Mouse (Mus musculus) liver, embryonic 13.5 days (tissue): ENCODE measurements at regions not wholly inside any gene's neighbourhood (a gene's known extent, or its start where the extent isn't known, plus 50 kb on each side); places are given as distances from the start of the nearest gene placed in this dataset.

Experiments
- ATAC-seq: fragments of 200-750 bp; cut with Nextera tagmentation; 2 replicates; pipeline ENCODE4 v1.8.0; 2017; ENCODE audit warnings: low read depth, mild to moderate bottlenecking, moderate number of reproducible peaks, moderate library complexity
- DNase-seq: peaks from one replicate; pipeline ENCODE4 v3.0.0; 2022
- H3K27ac ChIP-seq: fragments of 300-500 bp; sonication (generic); 2 replicates; pipeline ENCODE4 v1.5.1; 2015; ENCODE audit warnings: moderate library complexity, mild to moderate bottlenecking, inconsistent platforms
- H3K27me3 ChIP-seq: fragments of 300-500 bp; sonication (generic); 2 replicates; pipeline ENCODE4 v1.6.1; 2015; ENCODE audit warnings: mild to moderate bottlenecking, inconsistent platforms
- H3K36me3 ChIP-seq: fragments of 300-500 bp; sonication (generic); 2 replicates; pipeline ENCODE4 v1.6.1; 2015; ENCODE audit warnings: mild to moderate bottlenecking, inconsistent platforms
- H3K4me1 ChIP-seq: fragments of 300-500 bp; sonication (generic); replicated peaks from 2 replicates; pipeline ENCODE4 v1.6.1; 2015; ENCODE audit warnings: inconsistent platforms
- H3K4me2 ChIP-seq: fragments of 300-500 bp; sonication (generic); 2 replicates; pipeline ENCODE4 v1.6.1; 2015; ENCODE audit warnings: inconsistent platforms, mild to moderate bottlenecking, moderate library complexity
- H3K4me3 ChIP-seq: fragments of 300-500 bp; sonication (generic); replicated peaks from 2 replicates; pipeline ENCODE4 v1.5.1; 2015; ENCODE audit warnings: mild to moderate bottlenecking, inconsistent platforms
- H3K9ac ChIP-seq: fragments of 300-500 bp; sonication (generic); 2 replicates; pipeline ENCODE4 v1.6.1; 2015; ENCODE audit warnings: mild to moderate bottlenecking, inconsistent platforms
- H3K9me3 ChIP-seq: fragments of 300-500 bp; sonication (generic); replicated peaks from 2 replicates; pipeline ENCODE4 v1.6.1; 2016; ENCODE audit warnings: inconsistent platforms
- WGBS: fragments of 180-500 bp; shearing (Covaris S2); methylation state at CpG from one replicate; pipeline ENCODE4 v1.1.7; 2015; ENCODE audit not compliant: insufficient replicate concordance; 5-methylcytosine and 5-hydroxymethylcytosine counted together

DNA sequence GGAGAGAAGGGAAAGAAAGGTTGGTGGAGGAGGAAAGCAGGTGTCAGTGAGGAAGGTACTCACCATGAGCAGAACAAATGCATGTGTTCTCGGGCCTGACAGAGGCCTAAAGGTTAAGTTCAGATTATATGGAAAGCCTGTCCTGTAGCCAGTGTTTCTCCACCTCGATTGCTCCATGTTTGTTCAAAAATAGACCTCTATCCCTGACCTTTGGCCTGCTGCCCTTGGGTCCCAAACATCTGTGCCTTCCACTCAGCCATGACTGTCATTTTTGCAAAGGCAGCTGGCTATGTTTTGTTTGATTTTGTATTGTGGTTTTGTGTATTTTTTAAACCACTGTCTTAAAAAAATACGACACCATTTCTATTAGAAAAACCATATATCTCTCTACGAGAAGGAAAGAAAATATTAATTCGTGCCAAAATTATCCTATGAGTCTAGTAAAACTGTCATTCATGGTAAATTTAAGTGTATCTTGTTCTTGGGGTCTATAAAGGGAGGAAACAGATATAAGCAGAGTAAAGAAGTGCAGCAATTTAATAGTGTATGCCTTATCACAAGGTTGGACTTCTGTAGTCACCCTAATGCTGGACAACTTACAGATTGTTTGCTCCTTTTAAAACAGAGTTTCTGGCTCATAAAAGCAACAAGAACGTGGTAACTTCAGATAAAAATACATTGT lies 96.1 kb upstream of the Vgll3 start:
- H3K27ac ChIP-seq, result no peak overlapping the region
- no peak for ATAC-seq
- 41% methylated on average over 6 of the region's 6 CpGs for WGBS

DNA sequence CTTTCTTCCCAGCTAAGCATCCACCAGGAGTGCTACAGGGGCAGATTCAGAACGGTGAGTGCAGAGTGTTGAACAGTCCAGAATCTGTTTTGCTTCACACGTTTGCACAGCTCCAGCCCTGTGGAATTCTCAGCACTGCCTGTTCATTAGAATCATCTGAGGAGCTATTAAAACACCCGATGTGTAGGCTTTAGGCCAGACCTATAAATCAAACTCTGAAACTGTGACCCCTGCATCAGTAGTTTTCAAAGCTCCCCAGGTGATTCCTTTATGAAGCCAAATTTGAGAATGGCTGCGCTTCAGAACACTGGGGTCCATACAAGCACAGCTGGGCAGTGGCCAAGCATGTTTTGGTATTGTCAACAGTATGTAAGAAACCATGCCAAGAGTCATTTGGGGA lies 94.1 kb upstream of the Vgll3 start:
- Histone ChIP-seq H3K36me3 (no peaks in the 10 kb centered on the region), H3K9ac (no peak overlapping the region), H3K4me3 (no peak overlapping the region), H3K4me1 (no peaks in the 10 kb centered on the region), H3K9me3 (no peaks in the 10 kb centered on the region), H3K27me3 (no peaks in the 10 kb centered on the region), H3K4me2 (no peak overlapping the region), H3K27ac (no peak overlapping the region)
- DNase-seq (no peak), ATAC-seq (no peak)
- WGBS, result 59% methylated on average over 4 of the region's 4 CpGs

More for the DNA sequence above, 96.1 kb upstream of the Vgll3 start:
- no peaks in the 10 kb centered on the region for H3K36me3 ChIP-seq
- no peak for DNase-seq
- H3K4me2 ChIP-seq, result no peak overlapping the region
- H3K9me3 ChIP-seq, result no peaks in the 10 kb centered on the region
- no peak overlapping the region for H3K4me3 ChIP-seq
- no peaks in the 10 kb centered on the region for H3K27me3 ChIP-seq
- H3K4me1 ChIP-seq, result no peaks in the 10 kb centered on the region
- no peak overlapping the region for H3K9ac ChIP-seq

DNA sequence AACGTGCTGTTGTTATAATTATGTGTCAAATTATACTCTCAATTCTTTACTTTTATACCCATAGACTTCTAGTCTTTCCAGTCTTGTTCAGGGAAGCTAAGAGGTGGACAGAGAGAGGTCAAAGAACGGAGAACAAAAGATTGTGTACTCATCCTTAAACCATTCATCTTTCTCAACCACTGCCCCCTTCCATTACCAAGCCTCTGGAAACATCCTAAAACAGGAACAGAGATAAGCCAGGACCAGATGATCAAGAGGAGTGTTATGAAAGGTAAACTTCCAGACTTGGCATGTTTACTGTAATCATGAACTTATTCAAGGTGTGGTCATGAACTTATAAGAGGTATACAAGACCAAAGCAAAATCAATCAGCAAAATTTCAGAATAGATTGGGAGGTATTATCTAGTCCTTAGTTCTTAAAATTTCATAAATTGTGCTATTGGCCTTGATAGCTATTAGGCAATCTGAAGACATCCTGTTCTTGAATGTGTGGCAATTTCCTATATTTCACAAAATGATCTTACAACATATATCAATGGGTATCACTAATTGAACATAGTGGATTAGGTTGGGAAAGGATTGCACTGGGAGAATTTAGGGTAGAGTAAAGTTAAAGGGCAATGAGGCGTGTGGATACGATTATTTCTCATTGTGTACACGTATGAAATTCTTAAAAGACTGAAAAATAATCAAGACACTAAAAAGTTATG lies 89.3 kb upstream of the Vgll3 start:
- H3K27ac ChIP-seq, result no peak overlapping the region
- DNase-seq, result no peak
- H3K4me1 ChIP-seq, result no peaks in the 10 kb centered on the region
- ATAC-seq, result no peak
- no peaks in the 10 kb centered on the region for H3K9me3 ChIP-seq
- H3K4me3 ChIP-seq, result no peak overlapping the region
- H3K27me3 ChIP-seq, result no peaks in the 10 kb centered on the region
- H3K9ac ChIP-seq, result no peak overlapping the region
- H3K36me3 ChIP-seq, result no peaks in the 10 kb centered on the region
- 61% methylated on average over 5 of the region's 5 CpGs for WGBS
- no peak overlapping the region for H3K4me2 ChIP-seq

DNA sequence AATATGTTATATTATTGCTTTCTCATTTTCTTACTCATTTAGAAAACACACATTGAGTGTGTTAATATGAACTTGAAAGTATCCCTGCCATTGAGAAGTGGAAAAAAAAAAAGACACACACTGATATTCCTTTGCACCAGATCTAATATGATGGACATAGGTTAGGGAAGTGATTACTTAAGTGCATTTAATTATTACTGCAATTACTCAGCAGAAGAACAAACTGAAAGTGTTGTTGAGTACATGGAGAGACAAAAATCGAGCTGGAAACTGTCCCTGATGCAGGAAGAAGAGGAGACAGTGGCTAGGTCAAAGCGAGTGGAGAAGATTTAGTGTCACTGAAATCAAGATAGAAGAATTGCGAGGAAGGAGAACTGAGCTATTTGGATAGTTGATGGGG lies 88.8 kb upstream of the Vgll3 start:
- WGBS, result 42% methylated on average over 3 of the region's 3 CpGs
- no peak overlapping the region for H3K27ac ChIP-seq
- H3K9ac ChIP-seq, result no peak overlapping the region
- H3K4me2 ChIP-seq, result no peak overlapping the region
- H3K27me3 ChIP-seq, result no peaks in the 10 kb centered on the region
- H3K4me3 ChIP-seq, result no peak overlapping the region
- DNase-seq (no peak), ATAC-seq (no peak)
- H3K36me3 ChIP-seq, result no peaks in the 10 kb centered on the region
- H3K9me3 ChIP-seq, result no peaks in the 10 kb centered on the region
- no peaks in the 10 kb centered on the region for H3K4me1 ChIP-seq

DNA sequence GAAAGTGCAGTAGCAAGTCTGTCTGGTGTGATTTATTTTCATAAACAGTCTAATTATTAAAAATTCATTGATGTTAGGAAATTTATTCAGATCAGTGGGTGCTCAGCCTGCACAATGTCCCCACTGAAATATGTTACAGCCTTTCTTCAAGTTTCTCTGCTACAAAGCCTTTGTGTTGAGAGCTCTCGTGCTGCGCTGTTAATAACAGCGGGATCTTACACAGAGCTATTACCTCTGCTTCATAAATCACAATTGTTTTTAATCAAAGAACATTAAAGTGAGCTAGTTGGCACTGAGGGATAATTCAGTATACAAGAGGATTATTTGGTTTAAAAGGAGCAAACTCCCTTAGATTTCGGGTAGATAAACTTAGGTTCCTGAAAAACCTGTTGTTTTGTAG lies 85.7 kb upstream of the Vgll3 start:
- WGBS, result 70% methylated on average over 4 of the region's 4 CpGs

DNA sequence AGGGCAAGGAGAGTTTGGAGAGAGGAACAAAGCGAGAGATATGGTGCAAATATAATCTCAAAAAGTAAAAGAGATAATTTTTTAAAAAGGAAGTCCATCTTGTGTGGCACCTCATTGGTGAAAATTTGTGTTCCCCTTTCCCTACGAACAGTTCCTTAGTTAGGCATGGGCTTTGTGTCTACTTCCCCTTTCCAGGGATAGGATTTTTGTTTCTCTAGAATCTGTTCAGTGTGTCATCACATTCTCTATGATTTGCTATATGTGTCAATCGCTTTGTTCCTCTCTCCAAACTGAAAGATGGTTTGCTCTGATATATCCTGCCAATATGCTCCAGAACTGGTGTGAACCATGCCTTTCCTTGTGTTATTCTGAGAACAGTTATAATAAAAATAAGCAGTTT lies 75.4 kb upstream of the Vgll3 start:
- no peaks in the 10 kb centered on the region for H3K9me3 ChIP-seq
- 45% methylated on average over 3 of the region's 3 CpGs for WGBS
- DNase-seq (no peak), ATAC-seq (no peak)
- H3K4me1 ChIP-seq, result no peaks in the 10 kb centered on the region
- no peaks in the 10 kb centered on the region for H3K27me3 ChIP-seq
- H3K27ac ChIP-seq, result no peak overlapping the region
- no peak overlapping the region for H3K9ac ChIP-seq
- no peak overlapping the region for H3K4me2 ChIP-seq
- H3K4me3 ChIP-seq, result no peak overlapping the region
- no peaks in the 10 kb centered on the region for H3K36me3 ChIP-seq

More for the DNA sequence above, 85.7 kb upstream of the Vgll3 start:
- no peak overlapping the region for H3K4me2 ChIP-seq
- no peak overlapping the region for H3K27ac ChIP-seq
- H3K36me3 ChIP-seq, result no peaks in the 10 kb centered on the region
- no peak for ATAC-seq
- no peak for DNase-seq
- no peaks in the 10 kb centered on the region for H3K4me1 ChIP-seq
- no peaks in the 10 kb centered on the region for H3K27me3 ChIP-seq
- no peak overlapping the region for H3K9ac ChIP-seq
- H3K4me3 ChIP-seq, result no peak overlapping the region
- no peaks in the 10 kb centered on the region for H3K9me3 ChIP-seq

DNA sequence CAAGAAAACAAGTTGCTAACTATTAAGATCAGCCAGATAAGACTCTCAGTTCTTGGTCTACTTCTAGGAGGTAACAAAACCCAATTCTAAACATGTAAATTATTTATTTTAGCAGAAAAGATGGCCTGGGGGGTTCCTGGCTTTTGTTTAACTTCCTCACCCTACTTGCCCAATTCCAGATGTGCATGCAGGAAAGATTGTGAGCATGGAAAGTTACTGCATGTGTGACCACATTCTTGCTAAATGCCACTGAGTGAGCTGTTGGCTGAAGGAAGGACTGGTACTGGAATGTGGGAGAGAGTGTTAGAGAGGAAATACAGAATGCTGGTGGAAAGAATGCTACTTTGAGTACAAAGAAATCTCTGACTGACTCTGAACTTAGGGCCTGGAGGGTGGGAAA lies 72.1 kb upstream of the Vgll3 start:
- H3K4me3 ChIP-seq, result no peak overlapping the region
- no peaks in the 10 kb centered on the region for H3K4me1 ChIP-seq
- ATAC-seq (no peak), DNase-seq (no peak)
- H3K4me2 ChIP-seq, result no peak overlapping the region
- no peaks in the 10 kb centered on the region for H3K36me3 ChIP-seq
- H3K9ac ChIP-seq, result no peak overlapping the region
- H3K9me3 ChIP-seq, result no peaks in the 10 kb centered on the region
- no peaks in the 10 kb centered on the region for H3K27me3 ChIP-seq
- no peak overlapping the region for H3K27ac ChIP-seq

DNA sequence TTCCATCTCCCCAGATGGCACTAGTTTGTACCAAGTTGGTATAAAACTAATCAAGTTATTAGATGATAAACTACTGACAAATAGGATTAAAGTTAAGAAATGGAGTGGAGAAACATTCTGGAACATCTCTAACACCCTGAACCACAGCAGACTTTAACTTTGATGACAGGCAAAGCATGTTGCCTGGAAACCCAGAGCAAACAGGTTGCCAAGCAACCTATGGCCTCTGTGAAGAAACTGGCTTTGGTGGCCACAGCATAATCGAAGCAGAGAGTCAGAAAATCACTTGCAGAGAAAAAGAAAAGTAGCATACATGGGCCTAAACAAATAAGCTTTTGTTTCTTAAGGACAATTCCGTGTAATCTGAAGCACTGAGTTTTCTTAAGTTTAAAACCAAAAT lies 59.4 kb upstream of the Vgll3 start:
- Histone ChIP-seq H3K36me3 (no peaks in the 10 kb centered on the region), H3K27me3 (no peaks in the 10 kb centered on the region), H3K9me3 (no peaks in the 10 kb centered on the region), H3K4me3 (no peak overlapping the region), H3K27ac (no peak overlapping the region), H3K9ac (no peak overlapping the region), H3K4me2 (no peak overlapping the region), H3K4me1 (no peaks in the 10 kb centered on the region)
- no peak for DNase-seq
- ATAC-seq, result no peak
- 36% methylated on average over 2 of the region's 2 CpGs for WGBS
